Mouse (Mus musculus): Measurements from ENCODE around the gene Gal3st2.
"Not testable (repeated sequence)": the region's sequence is repeated elsewhere in the genome, so short reads cannot be mapped to it uniquely, and the experiment has no call there.

DNA sequence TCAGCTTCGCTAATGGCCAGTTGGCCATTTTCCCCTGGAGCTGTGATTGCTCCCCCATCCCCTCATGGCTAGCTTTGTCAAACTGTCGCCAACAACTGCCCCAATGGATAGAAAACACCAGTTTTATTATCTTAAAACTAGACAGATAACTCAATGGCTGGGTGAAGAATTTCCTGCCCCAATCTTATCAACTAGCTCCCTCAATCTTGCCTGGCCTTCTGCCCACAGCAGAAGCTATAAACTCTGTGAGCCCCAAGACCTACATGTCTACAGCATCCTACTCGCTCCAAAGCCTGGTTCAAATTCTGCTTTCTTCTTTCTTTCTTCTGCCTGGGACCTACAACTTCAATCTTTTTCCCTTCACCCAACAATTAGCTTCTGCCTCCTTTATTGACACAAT is 56.1 kb downstream of the Gal3st2 start:
- TF ChIP-seq POLR2A (IDR thresholded peaks at IDR 0.05; ENCODE audit: insufficient read depth, low read depth, low read length); CTCF (IDR thresholded peaks at IDR 0.05): not testable (repeated sequence)
